8 mouse cellular contexts compared by ENCODE assay signal in genomic region chr5:76304452-76305341, GRCm38 (mm10). TPM values are rescaled to one million over a fixed set of nuclear protein-coding genes. Genes with fewer than 3 reads are reported as not detected.
DNase-seq lines count a peak whose midpoint lies in the region; ATAC-seq and TF ChIP-seq lines count a peak whose summit lies in the region.

Clock (minus strand) TSS chr5:76304792.

- peak; percentile 78 for ATAC-seq in Patski
- peak; percentile 91 for ATAC-seq in hindbrain, embryonic 13.5 days (ENCODE audit: low FRiP score)

- no peak for TF ChIP-seq CTCF in Patski (IDR thresholded peaks at IDR 0.05)

- peaks cover 31% of the 10 kb centered on the region for H3K4me1 ChIP-seq in hindbrain, embryonic 13.5 days (replicated peaks)

- no peaks in the 10 kb centered on the region for H3K36me3 ChIP-seq in hindbrain, embryonic 13.5 days

- no peaks in the 10 kb centered on the region for H3K27me3 ChIP-seq in Patski
- no peaks in the 10 kb centered on the region for H3K27me3 ChIP-seq in hindbrain, embryonic 13.5 days

- peak within 1 kb of the TSS; percentile 94 for H3K9ac ChIP-seq in hindbrain, embryonic 13.5 days

- in situ Hi-C loops in Patski (cut with MboI; ENCODE audit: low pct_unique_long_range_greater_than_20kb) = loop anchor here (10.0 kb wide), 1 partner anchor 230 kb away; no protein-coding TSS in a partner anchor

- peak; percentile 38 for DNase-seq in Patski (ENCODE audit: low read depth, low spot score)
- DNase-seq in cerebellum, adult 9-11 months = peak; percentile 93
- peak; percentile 82 to 85 for DNase-seq in frontal cortex, postnatal 25 days (ENCODE audit: low spot score in 2 of 2)
- peak; percentile 92 for DNase-seq in layer of hippocampus, postnatal 36 days
- peak; percentile 88 for DNase-seq in lung, postnatal 25 days (ENCODE audit: low spot score)
- peak; percentile 79 for DNase-seq in retina, adult 2 months (ENCODE audit: low read depth, low spot score)
- peak; percentile 84 for DNase-seq in thymus, postnatal 25 days

- peak within 1 kb of the TSS; percentile 94 for H3K4me3 ChIP-seq in hindbrain, embryonic 13.5 days

- H3K27ac ChIP-seq in hindbrain, embryonic 13.5 days = peak within 1 kb of the TSS; percentile 98

- POLR2A ChIA-PET in Patski (lab: Charles Lee) = interaction anchor here (0.7 to 1.1 kb wide), 3 partner anchors 51 to 1201 kb away, joined by 3 to 4 read pairs (median 4); no protein-coding TSS in a partner anchor

- no peaks in the 10 kb centered on the region for H3K9me3 ChIP-seq in hindbrain, embryonic 13.5 days

- H3K4me2 ChIP-seq in hindbrain, embryonic 13.5 days = peak within 1 kb of the TSS; percentile 84

- CTCF ChIA-PET in Patski (lab: Charles Lee) = interaction anchor here (0.9 to 1.5 kb wide), 3 partner anchors 33 to 107 kb away, joined by 3 to 6 read pairs (median 3); no protein-coding TSS in a partner anchor

- WGBS in hindbrain, embryonic 13.5 days = under 1% methylated on average over 87 of the region's 104 CpGs

RNA-seq across cellular contexts. Expression of gene Clock, which starts in this region (rescaled TPM):
- polyA plus RNA-seq in Patski (2021) = 28.4 TPM
- 14.5 and 15.6 TPM in 2 replicates for polyA plus RNA-seq in hindbrain, embryonic 13.5 days (2015; fragmentation: Nextera tagmentation; extraction: Ambion mirVana)
- 10 to 100 TPM; 49.8 to 54.8 TPM for total RNA-seq in layer of hippocampus, postnatal 36 days (2021)

Comparison
In these comparisons a context has a peak if more than half of its experiments do, and no peak if none do; other contexts are left out.
1. Peak in every context shown above with its lines: DNase-seq, ATAC-seq, H3K4me3 ChIP-seq and H3K27ac ChIP-seq.
2. DNase-seq: peak in every context shown above with its lines; median percentile 93 in cerebellum, adult 9-11 months; 92 in layer of hippocampus, postnatal 36 days; 88 in lung, postnatal 25 days; 84 in thymus, postnatal 25 days; 84 in frontal cortex, postnatal 25 days; 79 in retina, adult 2 months; 38 in Patski.